Mouse (Mus musculus) telencephalon, adult 2 months (tissue): ENCODE results near the gene Ybx2.
"Not testable (repeated sequence)": the region's sequence is repeated elsewhere in the genome, so short reads cannot be mapped to it uniquely, and the experiment has no call there.

Experiments
- DNase-seq: peaks from one replicate; pipeline ENCODE4 v3.0.0-alpha.2; 2011; ENCODE audit warnings: low read depth, low spot score

The Ybx2 gene

DNA sequence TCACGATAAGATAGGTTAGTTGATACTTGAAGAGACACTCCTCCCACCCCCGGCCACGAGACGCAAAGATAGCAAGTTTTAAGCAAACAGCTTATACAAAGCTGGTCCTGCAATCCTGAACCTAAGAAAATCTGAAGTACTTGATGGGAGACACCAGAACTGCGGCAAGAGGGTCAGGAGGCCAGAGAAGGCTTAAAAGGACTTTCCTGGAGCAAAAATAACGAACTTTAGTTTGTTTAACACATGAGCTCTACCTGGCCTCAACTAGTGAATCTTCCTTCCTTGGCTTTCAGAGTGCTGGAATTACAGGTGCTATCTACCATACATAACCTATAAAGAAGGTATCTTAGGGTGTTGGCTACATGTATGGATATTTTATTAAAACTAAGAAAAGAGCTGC is 915 bp upstream of the Ybx2 start:
- DNase-seq, result no peak

DNA sequence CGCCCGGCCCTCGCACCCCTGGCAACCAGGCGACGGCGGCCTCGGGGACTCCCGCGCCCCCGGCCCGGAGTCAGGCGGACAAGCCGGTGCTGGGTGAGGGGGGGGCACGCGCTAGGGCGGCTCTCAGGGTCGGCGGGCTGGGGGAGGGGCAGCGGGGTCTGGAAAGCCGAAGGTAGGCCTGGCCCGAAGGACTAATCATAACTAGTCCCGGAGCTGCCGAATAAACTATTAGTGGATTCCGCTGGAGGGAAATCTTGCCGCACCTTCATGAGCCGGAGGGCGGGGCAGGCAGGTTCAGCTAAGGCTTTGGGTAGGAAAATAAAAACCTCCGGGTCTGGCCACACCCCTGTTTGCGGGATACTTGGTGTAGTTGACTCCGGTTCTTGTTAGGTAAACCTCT is 560 bp downstream of the Ybx2 start:
- no peak for DNase-seq

DNA sequence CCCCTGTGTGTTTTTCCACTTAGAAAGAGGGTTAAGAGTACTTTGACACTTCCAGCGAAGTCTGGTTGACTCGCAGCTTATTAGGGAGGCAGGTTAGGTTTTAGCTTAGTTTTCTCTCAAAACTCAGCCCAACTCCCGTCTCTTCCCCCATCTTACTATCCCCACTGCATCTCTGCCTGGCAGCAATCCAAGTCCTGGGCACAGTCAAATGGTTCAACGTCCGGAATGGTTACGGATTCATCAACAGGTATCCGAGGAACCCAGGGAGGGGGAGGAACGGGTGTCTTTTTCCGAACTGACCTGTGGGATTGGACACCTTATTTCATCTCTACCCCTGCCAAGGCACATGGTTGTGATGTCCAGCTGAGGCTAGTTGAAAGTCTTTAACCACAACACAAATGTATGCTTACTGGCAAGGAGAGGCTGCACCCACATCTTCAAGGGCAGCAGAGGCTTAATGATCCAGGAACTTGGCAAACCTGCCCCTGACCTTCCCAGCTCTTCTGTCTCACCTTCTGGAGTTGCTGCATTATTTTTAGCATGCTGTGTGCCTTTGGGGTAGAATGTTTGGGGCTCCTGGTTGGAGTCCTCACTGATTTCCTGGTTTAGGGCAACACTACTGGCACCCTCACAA is 1.2 kb downstream of the Ybx2 start:
- no peak for DNase-seq

DNA sequence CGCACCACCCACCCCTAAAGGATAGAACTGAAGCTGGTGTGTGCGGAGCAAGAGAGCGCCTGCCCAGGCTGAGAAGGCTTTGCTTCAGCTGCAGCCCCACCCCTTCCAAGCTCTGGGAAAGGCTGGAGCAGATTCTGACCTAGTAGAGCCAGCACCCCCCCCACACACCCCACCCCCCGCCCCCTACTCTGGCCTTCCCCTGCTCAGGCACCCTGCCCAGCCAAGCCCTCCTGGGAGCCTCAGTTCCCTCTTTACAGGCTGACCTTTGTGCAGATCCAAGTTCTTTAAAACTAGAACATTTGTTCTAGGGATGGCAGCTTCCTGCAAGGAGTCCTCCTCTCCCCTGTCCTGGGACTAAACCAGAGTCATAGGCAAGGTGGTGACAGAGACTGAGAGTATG is 1.8 kb downstream of the Ybx2 start:
- no peak for DNase-seq

DNA sequence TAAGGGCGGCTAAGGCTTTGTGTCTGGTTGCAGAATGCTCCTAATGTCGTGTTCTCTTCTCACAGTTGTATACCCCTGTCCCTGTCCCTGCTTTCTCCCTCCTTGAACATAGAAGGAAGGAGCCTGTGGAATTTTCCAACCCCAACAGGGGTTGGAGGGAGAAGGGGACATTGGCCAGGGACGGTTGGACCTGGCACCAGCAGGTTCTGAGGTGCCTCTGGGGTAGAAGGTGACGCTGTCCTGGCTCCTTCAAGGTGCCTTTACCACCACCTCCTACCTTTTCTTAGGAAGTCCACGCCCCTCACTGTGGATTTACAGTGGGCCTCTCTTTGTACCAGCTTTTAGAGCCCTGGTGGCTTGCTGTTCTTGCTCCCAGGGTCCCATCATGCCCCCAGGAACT is 2.2 kb downstream of the Ybx2 start:
- DNase-seq, result no peak

DNA sequence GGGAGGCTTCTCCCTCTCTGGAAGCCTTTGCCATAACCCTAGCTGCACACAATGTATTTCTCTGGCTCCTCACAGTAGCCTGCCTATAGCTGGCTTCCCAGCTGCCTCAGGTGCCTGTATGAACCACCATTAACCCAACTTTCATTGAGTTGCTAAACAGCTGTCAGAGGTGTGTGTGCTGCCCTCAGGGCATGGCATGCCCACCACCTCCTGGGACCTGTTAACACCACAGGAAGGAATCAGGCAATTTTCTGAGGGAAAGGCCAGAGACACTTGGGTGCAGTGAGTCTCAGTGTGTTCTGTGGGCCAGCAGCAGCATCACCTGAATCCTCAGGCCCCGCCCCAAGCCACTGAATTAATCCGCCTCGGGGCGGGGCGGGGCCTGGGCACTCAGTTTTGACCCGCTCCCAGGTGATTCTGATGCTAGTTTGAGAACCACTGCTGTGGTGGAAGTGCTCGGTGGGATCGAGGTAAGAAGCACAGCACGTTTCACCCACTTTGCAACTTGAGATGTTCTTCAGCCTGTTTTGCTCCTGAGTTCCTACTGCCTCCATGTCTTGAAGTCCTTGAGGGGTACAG is 2.9 kb downstream of the Ybx2 start:
- DNase-seq, result no peak

DNA sequence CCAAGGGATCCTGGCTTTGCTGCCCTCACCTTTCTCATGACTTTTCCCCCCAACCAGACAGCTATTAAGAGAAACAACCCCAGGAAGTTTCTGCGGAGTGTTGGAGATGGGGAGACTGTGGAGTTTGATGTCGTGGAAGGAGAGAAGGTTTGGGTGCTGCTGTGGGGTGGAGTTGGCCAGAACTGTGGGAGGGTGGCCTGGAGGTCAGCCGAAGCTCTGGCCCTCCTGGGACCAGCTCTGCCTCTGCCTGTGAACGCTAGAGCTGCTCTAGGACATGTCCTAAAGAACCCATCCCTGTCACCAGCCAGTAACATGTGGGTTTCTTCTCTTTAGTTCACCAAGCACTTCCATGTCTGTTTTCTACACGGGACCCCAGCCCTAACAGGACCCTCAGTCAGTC is 3.6 kb downstream of the Ybx2 start:
- DNase-seq, result no peak

DNA sequence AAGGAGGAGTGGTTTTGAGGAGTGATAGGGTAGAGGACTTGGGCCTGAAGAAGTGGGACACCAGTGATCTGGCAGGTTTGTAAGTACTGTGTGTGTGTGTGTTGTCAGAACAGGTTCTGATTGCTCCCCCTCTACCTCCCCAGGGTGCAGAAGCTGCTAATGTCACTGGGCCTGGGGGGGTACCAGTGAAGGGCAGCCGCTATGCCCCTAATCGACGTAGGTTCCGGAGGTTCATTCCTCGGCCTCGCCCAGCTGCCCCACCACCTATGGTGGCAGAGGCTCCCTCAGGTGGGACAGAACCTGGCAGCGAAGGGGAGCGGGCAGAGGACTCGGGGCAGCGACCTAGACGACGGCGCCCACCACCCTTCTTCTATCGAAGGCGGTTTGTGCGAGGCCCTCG is 4.1 kb downstream of the Ybx2 start:
- no peak for DNase-seq

DNA sequence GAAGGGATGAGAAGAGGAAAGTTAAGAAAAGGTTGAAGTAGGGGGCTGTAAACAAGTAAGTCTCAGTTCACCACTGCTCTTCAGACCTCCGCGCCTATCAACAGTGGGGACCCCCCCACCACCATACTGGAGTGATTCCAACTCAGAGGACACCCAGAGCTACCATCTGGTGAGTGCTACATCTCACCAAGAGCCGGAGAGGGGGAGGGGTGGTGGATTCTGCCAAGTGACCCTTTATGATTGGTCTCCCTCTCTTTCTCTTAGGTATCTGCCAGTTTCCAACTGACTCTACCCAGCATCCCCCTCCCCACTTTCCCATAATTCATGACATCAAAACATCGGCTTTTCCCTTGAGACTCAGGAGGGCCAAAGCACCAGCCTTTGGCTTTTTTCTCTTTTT is 5.4 kb downstream of the Ybx2 start:
- no peak for DNase-seq

DNA sequence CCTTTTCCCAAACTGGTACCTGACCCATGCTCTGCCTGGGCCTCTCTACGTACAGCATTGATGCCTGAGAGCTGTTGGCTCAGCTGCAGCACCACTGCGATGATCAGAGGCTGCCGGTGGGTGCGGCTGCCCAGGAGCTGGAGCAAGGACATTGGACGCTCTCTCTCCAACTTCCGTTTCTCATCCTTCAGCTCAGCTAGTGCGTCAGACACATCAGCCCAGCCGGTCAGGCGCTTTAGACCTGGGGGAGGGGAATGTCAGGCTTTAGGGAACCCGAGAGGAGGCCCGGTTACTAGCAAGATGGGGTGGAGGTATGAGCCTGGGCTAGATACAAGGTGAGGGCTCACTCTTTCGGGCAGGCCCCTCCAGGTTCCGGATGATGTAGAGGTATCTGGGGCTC is 9.6 kb downstream of the Ybx2 start:
- DNase-seq, result no peak

DNA sequence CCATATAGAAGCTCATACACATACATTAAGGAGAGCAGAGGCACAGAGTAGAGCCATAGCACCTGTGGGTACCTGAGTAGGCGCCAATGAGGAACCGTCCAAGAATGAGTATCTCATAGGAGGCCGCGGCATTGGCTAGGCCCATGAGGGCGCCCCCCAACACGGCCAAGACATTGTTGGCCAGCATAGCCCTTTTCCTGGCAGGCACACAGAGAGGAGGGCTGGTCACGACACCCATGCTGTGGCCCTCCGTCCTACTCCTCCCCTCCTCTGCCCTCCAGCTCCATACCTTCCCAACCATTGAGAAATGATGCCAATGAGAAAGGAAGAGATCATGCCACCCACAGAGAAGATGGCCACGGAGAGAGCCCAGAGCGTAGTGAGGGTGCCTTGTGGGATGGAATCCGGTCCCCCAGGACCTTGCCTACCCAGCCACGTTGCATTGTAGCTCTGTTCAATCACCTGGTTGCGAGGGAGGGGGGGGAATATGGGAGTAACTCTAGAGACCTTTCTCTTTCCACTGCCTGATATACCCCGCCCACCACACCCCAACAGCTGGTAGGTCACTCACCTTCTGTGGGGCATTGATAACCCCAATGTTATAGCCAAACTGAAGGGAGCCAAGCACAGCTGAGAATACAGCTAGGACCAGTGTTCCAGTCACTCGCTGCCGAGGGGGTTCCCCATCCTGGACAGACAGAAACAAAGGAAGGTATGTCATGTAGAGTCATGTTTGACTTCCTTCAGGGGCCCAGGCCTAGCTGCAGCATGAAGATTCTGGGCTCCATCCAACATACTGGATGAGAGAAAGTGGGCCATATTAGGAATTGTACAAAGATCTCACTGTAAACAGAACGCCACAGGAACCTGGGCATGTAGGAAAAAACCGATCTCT is 10.6 kb downstream of the Ybx2 start:
- no peak for DNase-seq

DNA sequence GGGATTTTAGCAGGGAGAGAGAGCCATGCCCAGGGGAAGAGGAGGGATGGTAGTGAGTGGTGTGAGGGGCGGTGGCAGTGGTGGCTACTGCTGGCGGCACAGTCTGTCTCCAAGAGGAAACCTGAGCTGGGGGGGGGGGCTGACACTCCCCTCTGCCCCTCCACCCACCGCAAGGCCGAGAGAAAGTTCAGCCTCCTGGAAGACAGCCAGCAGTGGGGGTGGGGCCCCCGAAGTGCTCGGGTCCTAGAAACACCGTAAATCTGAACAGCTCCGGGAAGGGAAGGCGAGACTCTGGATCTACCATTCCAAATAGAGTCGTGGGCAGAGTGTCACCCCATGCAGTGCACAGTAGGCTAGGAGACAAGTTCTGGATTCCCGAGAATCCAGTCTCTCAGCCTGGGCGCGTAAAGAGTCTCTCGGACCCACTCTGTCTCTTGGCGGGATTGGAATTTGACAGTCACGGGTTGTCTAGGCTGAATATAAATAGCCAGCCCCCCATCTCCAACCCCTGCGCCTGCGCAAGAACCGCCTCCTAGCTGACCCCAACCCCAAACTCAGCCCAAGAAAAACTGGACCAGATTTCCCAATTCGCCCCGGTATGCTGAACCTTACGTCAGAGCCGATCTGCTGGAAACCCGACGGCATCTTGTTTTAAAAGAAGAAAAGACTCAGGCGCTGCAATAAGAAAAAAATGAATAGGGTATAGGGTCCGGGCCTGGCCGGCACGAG is 11.9 kb downstream of the Ybx2 start:
- no peak for DNase-seq

DNA sequence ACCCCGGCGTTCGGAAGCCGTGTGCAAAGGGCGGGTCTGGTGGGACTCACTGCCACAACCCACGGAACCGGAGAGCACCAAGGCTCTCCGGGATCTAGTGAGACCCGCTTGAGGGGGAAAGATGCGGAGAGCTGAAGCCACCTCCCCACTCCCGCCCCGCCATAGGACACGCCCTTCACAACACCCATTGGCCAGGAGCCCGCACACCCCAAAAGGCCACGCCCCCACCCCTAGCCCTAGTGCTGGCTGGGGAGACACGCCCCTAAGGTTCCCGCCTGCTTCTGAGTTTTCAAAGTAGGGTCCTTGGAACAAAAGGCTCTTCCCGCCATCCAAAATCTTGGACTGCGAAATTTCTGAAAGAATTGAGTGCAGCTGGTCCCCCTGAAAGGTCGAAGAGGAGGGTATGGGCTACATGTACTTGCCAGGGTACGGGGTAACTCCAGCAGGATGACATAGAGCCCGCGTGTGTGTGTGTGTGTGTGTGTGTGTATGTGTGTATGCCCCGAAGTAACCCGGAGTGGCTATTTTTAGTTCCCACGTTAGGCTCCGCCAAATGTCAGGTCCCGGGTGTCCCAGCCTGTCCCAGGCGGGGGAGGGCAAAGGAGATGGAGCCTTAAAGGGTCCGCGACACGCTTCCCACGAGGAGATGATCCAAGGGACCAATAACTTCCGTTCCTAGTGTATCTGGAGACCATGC is 12.6 kb downstream of the Ybx2 start, which contains the start of gene Slc2a4:
Gene Slc2a4, minus strand, starts transcription at position 123 of the 697 bp plus-strand sequence.
- no peak for DNase-seq

DNA sequence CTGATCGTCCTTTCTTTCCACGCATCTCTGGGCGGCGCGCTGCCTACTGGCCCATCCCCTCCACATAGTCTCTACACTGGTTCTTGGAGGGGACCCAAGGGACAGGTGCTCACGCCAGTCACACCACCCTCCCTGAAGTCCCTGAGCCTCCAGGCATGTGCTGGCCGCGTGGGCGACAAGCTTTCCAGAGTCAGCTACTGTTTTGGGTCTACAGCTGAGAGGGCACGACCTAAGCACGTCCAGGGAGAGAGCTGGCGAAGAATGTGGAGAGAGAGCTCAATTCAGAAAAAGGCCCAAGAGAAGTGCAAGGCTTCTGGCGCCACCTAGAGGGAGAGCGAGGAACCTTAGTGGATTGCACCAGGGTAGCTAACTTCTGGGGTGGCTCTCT is 13.2 kb downstream of the Ybx2 start:
- DNase-seq, result no peak

DNA sequence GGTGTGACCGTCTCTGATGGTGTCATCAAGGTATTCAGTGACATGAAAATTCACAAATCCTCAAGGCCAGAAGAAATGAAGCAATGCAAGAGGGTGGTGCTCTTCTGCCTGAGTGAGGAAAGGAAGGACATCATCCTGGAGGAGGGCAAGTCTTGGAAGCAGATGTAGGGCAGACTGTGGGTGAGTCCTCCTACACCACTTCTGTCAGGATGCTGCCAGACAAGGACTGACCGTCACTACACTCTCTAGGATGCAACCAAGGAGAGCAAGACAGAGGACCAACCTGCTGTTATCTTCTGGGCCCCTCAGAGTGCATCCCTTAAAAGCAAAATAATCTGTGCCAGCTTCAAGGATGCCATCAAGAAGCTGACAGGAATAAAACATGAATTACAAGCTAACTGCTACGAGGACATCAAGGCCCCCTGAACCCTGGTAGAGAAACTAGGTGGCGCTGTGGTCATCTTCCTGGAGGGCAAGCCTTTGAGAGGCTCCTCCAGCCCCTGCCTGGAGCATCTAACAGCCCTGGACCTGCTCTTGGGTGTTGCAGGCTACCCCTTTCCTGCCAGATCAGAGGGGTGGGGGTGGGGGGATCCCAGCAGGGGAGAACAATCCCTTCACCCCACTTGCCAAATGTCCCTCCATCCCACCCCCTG is 15.3 kb downstream of the Ybx2 start:
- peak; percentile 18 for DNase-seq

DNA sequence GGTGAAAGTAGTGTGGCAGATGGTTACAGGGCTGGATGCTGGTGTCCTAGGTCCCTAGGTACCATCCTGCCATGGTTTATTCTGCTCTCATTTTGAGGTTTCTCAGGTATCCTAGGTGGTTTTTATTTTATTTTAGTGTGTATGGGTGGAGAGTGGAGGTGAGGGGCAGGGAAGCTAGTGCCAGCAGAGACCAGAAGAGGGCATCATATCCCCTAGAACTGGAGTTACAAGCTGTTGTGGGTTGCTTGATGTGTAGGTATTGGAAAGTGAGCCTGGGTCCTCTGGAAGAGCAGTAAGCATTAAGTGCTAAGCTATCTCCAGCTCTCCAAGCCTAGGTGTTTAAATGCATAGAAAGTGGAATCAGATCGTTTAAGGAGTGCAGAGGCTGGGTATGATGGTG is 16.7 kb downstream of the Ybx2 start:
- no peak for DNase-seq

DNA sequence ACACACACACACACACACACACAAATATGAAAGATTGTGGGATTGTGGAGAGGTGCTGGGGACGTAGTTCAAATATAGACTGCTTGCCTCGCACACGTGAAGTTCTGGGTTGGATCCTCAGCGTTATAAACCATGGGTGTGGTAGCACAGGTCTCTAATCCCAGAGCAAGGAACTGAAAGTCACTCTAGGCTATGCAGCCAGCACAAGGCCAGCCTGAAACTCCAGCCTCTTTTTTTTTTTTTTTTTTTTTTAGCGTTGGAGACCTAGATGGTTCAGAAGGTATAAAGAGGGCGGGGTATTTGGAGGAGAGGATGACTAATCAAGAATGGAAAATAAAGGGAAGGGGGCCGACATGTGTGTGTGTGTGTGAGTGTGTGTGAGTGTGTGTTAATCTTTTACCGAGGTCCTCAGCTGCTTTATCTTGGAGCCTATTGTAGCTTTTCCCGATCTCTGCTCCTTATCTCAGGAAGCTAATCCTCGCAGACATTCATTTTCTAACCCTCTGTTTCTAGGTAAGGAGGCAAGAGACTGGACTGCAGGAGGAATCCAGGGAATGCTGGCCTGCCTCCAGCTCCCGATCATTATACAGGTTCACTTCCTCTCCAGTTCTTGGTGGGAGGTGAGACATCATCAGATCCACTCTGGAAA is 17.8 kb downstream of the Ybx2 start:
- DNase-seq, result no peak

DNA sequence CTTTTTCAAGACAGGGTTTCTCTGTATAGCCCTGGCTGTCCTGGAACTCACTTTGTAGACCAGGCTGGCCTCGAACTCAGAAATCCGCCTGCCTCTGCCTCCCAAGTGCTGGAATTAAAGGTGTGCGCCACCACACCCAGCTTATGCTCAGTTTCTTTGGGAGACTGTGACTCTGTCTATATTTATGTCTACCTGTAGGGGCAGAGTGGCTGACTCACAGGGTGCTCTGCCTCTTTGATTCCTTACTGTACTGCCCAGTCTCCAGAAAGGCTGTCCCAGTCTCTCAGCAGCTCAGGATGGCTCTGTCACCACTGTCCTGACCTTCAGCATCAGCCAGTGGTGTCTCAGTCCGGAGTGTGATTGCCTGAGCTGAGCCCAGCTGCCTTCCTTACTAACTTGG is 20.0 kb downstream of the Ybx2 start:
- DNase-seq, result not testable (repeated sequence)

DNA sequence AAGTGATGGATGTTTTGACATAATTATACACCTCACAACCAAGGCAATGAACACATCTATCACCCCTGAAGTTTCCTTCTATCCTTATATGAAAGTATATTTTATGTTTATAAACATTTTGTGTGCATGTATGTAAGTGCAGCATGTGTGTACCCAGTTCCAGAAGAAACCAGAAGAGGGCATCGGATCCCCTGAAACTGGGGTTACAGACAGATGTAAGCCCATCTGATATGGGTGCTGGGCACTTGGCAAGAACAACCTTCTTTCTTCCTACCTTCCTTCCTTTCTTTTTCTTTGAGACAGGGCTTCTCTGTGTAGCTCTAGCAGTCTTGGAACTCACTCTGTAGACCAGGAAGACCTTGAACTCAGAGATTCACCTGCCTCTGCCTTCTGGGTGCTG is 20.6 kb downstream of the Ybx2 start:
- no peak for DNase-seq

DNA sequence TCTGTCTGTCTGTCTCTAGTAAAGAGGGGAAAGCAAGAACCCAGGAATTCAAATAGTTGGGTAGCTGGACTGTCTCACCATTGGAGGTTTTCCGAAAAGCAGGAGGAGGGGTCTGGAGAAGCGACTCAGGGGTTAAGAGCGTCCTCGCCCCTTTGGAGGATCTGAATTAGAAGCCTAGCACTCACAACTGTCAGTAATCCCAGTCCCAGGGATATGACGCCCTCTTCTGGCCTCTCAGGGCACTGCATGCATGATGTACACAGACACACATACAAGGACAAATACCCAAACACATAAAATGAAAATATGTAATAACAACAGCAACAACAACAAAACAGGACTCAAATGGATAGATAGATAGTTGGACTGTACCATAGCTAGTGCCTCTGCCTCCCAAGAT is 25.0 kb downstream of the Ybx2 start:
- DNase-seq, result no peak

DNA sequence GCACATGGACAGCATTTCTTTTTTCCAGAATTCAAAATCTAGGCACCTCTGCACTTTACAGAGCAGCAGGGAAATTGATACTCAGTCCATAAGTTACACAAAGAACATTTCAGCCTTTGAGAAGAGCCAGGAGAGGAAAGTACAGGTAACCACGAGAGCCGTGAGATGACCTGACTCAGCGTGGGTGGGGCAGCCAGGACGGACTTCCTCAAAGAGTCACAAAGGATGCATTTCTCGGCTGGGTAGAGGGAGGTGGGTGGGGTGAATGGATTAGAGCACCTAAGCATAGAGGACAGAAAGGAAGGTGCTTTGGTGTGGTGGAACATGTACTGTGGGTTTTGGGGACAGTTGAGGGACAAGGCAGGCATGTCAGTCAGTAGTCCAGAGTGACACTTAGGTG is 26.2 kb downstream of the Ybx2 start:
- no peak for DNase-seq
